Mouse (Mus musculus): Measurements from ENCODE around the gene Ruvbl2. TPM values are rescaled to one million over a fixed set of nuclear protein-coding genes. Genes with fewer than 3 reads are reported as not detected.

The Ruvbl2 gene
- polyA plus RNA-seq, 1 experiment from 2014 or later = 35.6 TPM

GRCm38 (mm10) chr7:45478774-45479173 lies 40.9 kb upstream of the Ruvbl2 start:
- Histone ChIP-seq H3K36me3 (ENCODE audit: control insufficient read depth, insufficient read depth) (no peaks in the 10 kb centered on the region), H3K9me3 (ENCODE audit: control insufficient read depth) (no peaks in the 10 kb centered on the region), H3K4me2 (replicated peaks; ENCODE audit: low read depth) (no peak overlapping the region), H3K4me1 (replicated peaks; ENCODE audit: control insufficient read depth, insufficient read depth, low read length) (no peaks in the 10 kb centered on the region), H3K27ac (ENCODE audit: low read depth, low read length) (no peak overlapping the region), H3K27me3 (replicated peaks; ENCODE audit: control insufficient read depth, insufficient read depth, low read length) (no peaks in the 10 kb centered on the region), H3K4me3 (ENCODE audit: low read depth, low read length) (no peak overlapping the region), H3K9ac (ENCODE audit: low read depth, low read length) (no peak overlapping the region)
- no peak for ATAC-seq
- 93% methylated on average over 7 of the region's 7 CpGs for WGBS
- no peak for TF ChIP-seq CTCF (IDR thresholded peaks at IDR 0.05; ENCODE audit: low read depth)

- H3K4me1 ChIP-seq (replicated peaks; ENCODE audit: control insufficient read depth, insufficient read depth, low read length) = no peaks in the 10 kb centered on the region
- no peak overlapping the region for H3K27ac ChIP-seq (ENCODE audit: low read depth, low read length)
- H3K9ac ChIP-seq (ENCODE audit: low read depth, low read length) = no peak overlapping the region
- H3K4me3 ChIP-seq (ENCODE audit: low read depth, low read length) = no peak overlapping the region
- peak; percentile 28; the same call in 1 of the 2 replicates for ATAC-seq
- H3K27me3 ChIP-seq (replicated peaks; ENCODE audit: control insufficient read depth, insufficient read depth, low read length) = no peaks in the 10 kb centered on the region
- WGBS = 12% methylated on average over 3 of the region's 3 CpGs
- no peaks in the 10 kb centered on the region for H3K9me3 ChIP-seq (ENCODE audit: control insufficient read depth)
- H3K4me2 ChIP-seq (replicated peaks; ENCODE audit: low read depth) = no peak overlapping the region
- no peaks in the 10 kb centered on the region for H3K36me3 ChIP-seq (ENCODE audit: control insufficient read depth, insufficient read depth)
- TF ChIP-seq CTCF (IDR thresholded peaks at IDR 0.05; ENCODE audit: low read depth) = peak; percentile 88
These were observed 39.1 kb upstream of the Ruvbl2 start for GRCm38 (mm10) chr7:45477003-45477402.

GRCm38 (mm10) chr7:45476453-45476852 lies 38.6 kb upstream of the Ruvbl2 start:
- Histone ChIP-seq H3K27ac (ENCODE audit: low read depth, low read length) (no peak overlapping the region), H3K4me3 (ENCODE audit: low read depth, low read length) (no peak overlapping the region), H3K4me1 (replicated peaks; ENCODE audit: control insufficient read depth, insufficient read depth, low read length) (no peaks in the 10 kb centered on the region), H3K27me3 (replicated peaks; ENCODE audit: control insufficient read depth, insufficient read depth, low read length) (no peaks in the 10 kb centered on the region), H3K4me2 (replicated peaks; ENCODE audit: low read depth) (no peak overlapping the region), H3K36me3 (ENCODE audit: control insufficient read depth, insufficient read depth) (no peaks in the 10 kb centered on the region), H3K9ac (ENCODE audit: low read depth, low read length) (no peak overlapping the region), H3K9me3 (ENCODE audit: control insufficient read depth) (no peaks in the 10 kb centered on the region)
- WGBS = 49% methylated on average over 1 of the region's 1 CpGs
- ATAC-seq = no peak
- no peak for TF ChIP-seq CTCF (IDR thresholded peaks at IDR 0.05; ENCODE audit: low read depth)

DNA sequence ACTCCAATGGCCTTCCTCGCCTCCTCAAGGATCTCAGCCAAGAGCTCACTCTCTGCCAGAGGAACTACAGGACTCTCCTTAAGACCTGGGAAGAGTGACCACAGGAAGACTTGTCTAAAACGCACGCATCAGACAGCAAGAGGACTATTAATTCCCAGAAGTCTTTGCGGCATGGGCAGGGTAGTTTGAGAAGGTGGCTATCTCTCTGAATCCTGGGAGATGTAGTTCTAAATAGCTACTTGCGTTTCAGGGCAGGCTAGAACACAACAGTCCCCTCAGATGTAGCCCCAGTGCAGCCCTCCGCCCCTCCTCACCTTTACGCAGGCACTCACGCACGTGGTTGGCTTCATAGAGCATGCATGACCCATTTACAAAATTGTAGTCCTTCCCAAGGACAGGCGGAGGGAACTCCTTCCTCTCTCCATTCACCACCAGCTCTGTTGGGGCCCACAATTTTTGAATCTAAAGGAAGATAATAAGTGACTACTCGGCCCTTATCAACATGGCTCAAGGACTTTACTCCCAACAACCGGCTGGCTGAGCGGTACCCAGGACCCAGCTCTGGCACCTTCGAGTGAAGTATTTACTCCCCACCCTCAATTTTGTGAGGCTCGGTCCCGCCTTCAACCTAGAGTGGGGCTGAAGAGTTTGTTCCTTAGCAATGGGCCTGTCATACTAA lies 37.5 kb upstream of the Ruvbl2 start:
- WGBS = 32% methylated on average over 16 of the region's 16 CpGs
- peak overlapping the region; percentile 17 for H3K4me3 ChIP-seq (ENCODE audit: low read depth, low read length)
- ATAC-seq = peak; percentile 69
- H3K9ac ChIP-seq (ENCODE audit: low read depth, low read length) = no peak overlapping the region
- no peaks in the 10 kb centered on the region for H3K27me3 ChIP-seq (replicated peaks; ENCODE audit: control insufficient read depth, insufficient read depth, low read length)
- peak overlapping the region; percentile 69; the same call in 1 of the 2 replicates for H3K27ac ChIP-seq (ENCODE audit: low read depth, low read length)
- H3K36me3 ChIP-seq (ENCODE audit: control insufficient read depth, insufficient read depth) = no peaks in the 10 kb centered on the region
- H3K4me2 ChIP-seq (replicated peaks; ENCODE audit: low read depth) = peak overlapping the region; percentile 59
- H3K4me1 ChIP-seq (replicated peaks; ENCODE audit: control insufficient read depth, insufficient read depth, low read length) = no peaks in the 10 kb centered on the region
- no peaks in the 10 kb centered on the region for H3K9me3 ChIP-seq (ENCODE audit: control insufficient read depth)
- TF ChIP-seq CTCF (IDR thresholded peaks at IDR 0.05; ENCODE audit: low read depth) = no peak

DNA sequence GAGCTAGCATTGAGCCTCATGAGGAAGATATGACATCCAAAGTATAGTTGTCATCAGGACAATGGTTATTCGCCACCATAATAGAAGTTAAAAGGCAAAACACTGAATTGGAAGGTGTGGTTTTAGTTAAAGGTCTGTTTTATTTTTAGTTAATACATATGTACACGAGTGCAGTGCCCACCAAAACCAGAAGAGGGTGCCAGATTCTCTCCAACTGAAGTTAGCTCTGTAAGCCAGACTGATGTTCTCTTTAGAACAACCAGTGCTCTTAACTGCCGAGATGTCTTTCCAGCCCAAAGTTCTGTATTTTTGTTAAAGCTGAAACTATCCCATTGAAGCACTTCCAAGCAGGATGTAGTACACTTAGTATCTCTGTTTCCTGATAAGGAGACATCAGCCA lies 33.0 kb upstream of the Ruvbl2 start:
- H3K9me3 ChIP-seq (ENCODE audit: control insufficient read depth) = no peaks in the 10 kb centered on the region
- TF ChIP-seq CTCF (IDR thresholded peaks at IDR 0.05; ENCODE audit: low read depth) = peak; percentile 89
- no peak for ATAC-seq
- no peak overlapping the region for H3K27ac ChIP-seq (ENCODE audit: low read depth, low read length)
- WGBS = 6% methylated on average over 3 of the region's 3 CpGs
- H3K4me2 ChIP-seq (replicated peaks; ENCODE audit: low read depth) = no peak overlapping the region
- no peaks in the 10 kb centered on the region for H3K36me3 ChIP-seq (ENCODE audit: control insufficient read depth, insufficient read depth)
- H3K4me1 ChIP-seq (replicated peaks; ENCODE audit: control insufficient read depth, insufficient read depth, low read length) = 0 out of 2 replicates have a peak, but pooled peaks cover 2% of the 10 kb centered on the region
- no peaks in the 10 kb centered on the region for H3K27me3 ChIP-seq (replicated peaks; ENCODE audit: control insufficient read depth, insufficient read depth, low read length)
- no peak overlapping the region for H3K9ac ChIP-seq (ENCODE audit: low read depth, low read length)
- H3K4me3 ChIP-seq (ENCODE audit: low read depth, low read length) = no peak overlapping the region

DNA sequence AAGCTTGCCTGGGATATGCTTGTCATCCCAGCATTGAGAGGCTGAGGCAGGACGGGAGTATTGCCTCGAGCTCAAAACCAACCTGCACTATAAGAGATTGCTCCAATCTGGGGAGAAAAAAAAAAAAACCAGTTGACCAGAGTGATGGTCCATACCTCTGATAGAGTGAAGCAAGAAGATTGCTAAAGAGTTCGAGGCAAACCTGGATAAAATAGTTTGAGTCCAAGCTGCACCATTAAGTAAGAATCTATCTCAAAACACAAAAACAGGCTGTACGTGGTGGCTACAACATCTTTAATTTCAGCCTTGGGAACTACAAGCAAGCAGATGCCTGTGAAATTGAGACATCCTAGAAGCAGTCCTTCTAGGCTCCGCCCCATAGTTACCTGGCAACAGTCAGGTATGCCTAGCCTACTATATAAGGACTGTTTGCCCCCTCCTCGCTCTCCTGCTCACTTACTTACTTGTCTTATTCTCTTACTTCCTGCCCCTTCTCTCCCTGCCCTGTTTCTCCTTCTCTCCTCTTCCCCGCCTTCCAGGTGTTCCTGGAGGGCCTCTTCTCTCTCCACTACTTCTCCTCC lies 29.3 kb upstream of the Ruvbl2 start:
- Histone ChIP-seq H3K4me2 (replicated peaks; ENCODE audit: low read depth) (peak overlapping the region; percentile 93), H3K9ac (ENCODE audit: low read depth, low read length) (peak overlapping the region; percentile 73), H3K4me3 (ENCODE audit: low read depth, low read length) (peak overlapping the region; percentile 87), H3K4me1 (replicated peaks; ENCODE audit: control insufficient read depth, insufficient read depth, low read length) (0 out of 2 replicates have a peak, but pooled peaks cover 4% of the 10 kb centered on the region), H3K9me3 (ENCODE audit: control insufficient read depth) (no peaks in the 10 kb centered on the region), H3K36me3 (ENCODE audit: control insufficient read depth, insufficient read depth) (peaks cover 21% of the 10 kb centered on the region), H3K27me3 (replicated peaks; ENCODE audit: control insufficient read depth, insufficient read depth, low read length) (no peaks in the 10 kb centered on the region), H3K27ac (ENCODE audit: low read depth, low read length) (no peak overlapping the region)
- whole genome bisulfite sequencing = 29% methylated on average over 7 of the region's 7 CpGs
- peak; percentile 20 for ATAC-seq
- no peak for TF ChIP-seq CTCF (IDR thresholded peaks at IDR 0.05; ENCODE audit: low read depth)
